Mouse (Mus musculus): ENCODE results near the gene Snx29.

Gene Snx29

DNA sequence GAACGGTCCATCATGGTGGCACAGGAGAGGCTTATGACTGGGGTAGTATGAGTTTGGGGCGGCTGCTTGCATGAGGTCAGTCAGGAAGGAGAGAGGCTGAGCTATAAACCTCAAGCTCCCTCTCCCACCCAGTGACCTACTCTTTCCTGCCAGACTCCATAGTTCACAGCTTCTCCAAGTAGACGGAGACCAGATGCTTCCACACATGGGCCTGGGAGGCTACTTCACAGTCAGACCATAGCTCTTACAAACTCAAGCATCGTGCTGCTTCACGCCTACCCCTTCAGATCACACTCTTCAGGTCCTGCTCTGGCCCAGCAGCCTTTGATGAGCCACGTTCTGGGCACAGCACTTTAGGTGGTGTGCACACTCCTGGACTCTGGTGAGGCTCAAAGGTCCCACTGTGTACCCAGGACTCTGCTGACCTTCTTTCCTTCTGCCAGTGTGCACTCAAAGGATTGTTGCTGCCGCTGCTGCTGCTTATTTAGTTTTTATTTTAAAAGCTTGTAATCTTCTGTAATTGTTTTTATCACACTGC, 313.6 kb downstream of the Snx29 start:
- DNase-seq (ENCODE audit: low read depth, low spot score) = no peak

DNA sequence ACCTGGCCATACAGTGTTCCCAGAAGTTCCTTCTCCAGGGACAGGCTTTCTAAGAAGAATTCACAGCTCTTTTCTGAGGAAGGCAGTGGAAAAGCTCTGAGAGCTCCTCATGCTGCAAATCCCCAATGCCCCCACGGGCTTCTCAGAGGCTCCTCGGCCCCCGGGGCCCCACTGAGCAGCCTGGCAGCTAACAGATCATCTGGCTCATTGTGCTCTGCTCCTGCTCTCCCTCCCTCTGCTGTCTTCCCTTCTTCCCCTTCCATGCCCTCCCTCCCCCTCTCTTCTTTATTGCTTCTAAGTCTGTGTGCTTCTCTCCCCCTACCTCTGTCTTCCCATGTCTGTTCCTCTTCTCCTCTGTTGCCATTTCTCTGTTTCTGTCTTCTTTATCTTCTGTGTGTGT, 314.2 kb downstream of the Snx29 start:
- DNase-seq (ENCODE audit: low read depth, low spot score) = no peak

GRCm38 (mm10) chr16:11637794-11638193, 315.1 kb downstream of the Snx29 start:
- DNase-seq (ENCODE audit: low read depth, low spot score) = no peak

- no peak for DNase-seq (ENCODE audit: low read depth, low spot score)
These were observed 316.0 kb downstream of the Snx29 start for GRCm38 (mm10) chr16:11638739-11639138.

DNA sequence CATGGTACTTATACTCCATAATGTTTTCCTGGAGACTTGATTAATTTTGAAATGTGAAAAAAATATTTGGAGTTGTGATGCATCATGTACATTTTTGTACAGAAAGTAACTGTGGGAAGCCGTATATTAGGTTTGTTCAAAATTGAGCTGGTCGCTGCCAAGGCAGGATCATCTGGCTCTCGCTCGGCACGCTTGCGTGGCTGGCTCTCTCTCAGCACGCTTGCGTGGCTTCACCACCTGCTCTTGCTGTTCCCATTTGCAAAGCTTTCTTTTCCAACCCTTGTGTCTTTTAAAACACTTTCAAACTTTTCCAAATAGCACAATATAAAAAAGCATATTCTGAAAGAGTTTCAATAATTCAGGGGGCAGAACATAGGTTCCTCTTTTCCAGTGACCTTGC, 317.2 kb downstream of the Snx29 start:
- DNase-seq (ENCODE audit: low read depth, low spot score) = no peak

DNA sequence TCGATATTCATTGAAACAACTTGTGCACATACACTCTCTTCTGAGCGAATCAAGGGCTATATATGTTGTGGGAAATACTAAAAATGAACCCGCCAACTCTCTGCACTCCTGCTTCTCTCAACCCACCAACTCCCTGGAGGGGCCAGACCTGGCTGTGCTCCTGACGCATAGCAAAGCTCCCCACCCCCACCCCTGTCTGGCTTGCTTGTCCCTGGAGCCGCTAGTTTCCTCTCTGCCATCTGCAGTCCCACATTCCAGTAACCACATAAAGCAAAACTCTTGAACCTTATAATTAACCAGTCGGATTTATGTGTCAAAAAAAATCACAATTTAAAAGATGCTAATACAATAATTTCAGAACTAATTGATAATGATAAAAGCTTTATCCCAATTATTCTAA, 320.9 kb downstream of the Snx29 start:
- DNase-seq (ENCODE audit: low read depth, low spot score) = no peak

DNA sequence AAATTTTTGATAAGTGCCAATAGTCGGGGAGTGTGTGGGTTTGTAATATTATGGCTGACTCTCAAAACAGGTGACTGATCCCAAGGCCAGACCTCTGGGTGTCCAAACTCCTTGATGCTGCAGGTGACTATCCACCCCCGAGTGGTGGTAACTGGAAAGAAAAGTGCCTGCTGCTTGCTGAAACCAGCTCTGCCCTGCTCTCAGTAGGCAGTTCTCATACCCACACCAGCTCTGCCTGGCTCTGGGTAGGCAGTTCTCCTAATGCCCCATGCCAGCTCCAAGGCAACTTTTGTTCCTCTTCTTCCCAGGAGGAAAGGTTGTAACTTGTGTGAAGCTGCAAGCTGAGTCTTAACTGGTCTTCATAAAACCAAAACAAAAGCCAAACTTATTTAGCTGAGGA, 321.7 kb downstream of the Snx29 start:
- no peak for DNase-seq (ENCODE audit: low read depth, low spot score)

- no peak for DNase-seq (ENCODE audit: low read depth, low spot score)
These were observed 323.0 kb downstream of the Snx29 start for GRCm38 (mm10) chr16:11645668-11646067.

DNA sequence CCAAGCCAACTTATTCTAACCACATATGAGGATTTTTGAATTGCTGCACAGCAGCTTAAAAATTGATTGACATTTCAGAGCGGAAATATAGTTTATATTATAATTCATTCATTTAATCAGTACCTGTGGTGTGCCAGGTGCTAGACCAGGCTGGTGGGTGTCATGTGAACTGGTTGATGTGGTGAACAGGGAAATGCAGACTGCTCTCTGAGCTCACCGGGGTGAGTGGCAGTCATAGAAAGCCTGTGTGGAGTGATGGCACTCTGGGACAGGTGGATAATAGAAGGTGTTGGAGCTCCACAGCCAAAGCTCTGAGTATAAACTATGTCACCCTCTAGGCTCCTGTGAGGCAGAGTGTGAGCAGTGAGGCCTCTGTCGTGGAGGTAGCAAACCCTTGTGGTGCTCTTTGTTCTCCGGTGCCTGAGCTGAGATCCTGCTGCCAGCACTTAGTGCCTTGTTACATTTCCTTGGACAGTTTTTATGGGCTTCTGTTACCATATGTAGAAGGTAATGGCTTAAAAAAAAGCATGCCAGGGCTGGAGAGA, 324.1 kb downstream of the Snx29 start:
- DNase-seq (ENCODE audit: low read depth, low spot score) = no peak

DNA sequence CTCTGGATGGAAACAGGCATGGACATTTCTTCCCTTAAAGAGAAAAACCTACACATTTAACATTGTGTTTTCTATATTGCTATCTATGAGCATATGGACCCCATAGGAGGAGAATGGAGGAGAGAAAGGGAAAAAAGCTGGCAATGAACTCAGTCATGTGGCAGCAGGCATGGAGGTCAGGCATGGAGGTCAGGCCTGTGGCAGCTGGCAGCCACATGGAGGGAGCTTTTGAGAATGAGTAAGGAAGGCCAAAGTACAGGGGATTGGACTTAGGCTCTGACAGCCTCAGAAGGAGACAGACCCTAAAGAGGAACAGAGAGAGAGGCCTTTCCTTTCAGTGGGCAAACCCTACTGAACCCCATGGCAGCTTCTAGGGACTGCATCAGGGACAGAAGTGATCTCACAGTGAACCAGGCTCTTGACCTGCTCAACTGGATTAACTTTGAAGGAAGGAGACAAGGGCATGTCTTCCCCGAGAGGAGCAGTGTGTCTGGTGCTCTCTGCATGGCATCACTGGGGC, 325.5 kb downstream of the Snx29 start:
- no peak for DNase-seq (ENCODE audit: low read depth, low spot score)

DNA sequence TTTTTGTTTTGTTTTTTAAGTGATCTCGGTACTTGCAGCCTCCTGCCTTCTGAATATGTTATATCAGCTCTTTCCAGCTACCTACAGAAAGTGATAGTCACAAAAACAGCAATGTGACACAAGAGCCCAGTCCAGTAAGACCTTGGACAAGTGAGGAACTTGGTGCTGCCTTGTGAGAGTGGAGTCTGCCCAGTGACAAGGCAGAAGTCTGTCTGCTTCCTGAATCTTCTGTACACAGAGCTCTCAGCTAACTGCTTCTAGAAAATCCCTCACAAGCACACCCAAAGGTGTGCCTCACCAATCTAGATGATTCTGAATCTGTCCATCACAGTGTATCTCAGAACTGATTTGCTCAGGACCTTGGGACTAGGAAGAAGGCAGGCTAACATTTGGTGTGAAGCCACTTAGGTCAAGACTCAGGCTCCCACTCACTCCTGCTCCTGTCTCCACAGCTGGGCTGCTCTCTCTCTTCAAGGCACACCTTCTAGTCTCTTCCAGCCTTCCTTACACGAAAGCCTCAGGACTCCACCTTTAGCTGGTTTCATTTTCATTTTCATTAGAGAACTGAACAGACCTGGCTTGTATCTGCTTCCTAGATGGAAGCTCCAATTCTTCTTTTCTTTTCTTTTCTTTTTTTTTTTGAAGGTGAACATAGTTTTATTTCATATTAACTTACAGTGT, 330.1 kb downstream of the Snx29 start:
- no peak for DNase-seq (ENCODE audit: low read depth, low spot score)

DNA sequence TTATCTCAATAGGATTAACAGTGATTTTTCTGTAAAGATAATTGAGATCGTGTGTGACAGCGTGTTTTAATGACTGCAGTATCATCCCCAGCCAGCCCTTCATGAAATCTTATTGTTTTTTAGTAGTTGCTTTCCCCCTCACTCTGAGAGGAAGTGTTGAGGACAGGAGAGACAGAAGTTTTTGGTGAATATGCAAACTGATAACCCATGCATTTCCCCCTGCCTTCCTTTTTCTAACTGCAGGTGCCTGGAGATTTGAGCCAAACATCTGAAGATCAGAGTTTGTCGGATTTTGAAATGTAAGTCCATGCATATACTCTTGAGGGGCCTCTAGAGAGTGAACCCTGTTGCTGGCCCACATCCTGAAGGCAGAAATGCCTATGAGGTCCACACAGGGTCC, 333.2 kb downstream of the Snx29 start:
- DNase-seq (ENCODE audit: low read depth, low spot score) = no peak

DNA sequence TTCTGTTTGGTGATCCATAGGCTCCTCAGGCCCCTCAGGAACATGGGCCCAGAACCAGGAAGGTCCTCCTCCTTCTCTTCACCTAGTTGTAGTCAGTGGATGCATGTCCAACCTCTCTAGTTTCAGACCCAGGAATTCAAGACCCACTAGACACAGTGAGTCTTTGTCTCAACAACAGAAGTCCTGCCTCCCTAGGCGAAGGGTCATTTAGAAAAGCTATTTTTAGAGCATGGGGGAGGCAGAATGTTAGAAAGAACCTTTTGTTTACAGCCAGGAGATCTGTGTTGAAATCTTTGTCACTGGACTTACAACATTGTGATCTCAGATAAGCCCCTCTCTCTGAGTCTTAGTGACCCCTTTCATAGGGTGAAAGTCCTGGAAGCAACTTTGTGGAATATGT, 334.4 kb downstream of the Snx29 start:
- no peak for DNase-seq (ENCODE audit: low read depth, low spot score)

GRCm38 (mm10) chr16:11659111-11659720, 336.5 kb downstream of the Snx29 start:
- no peak for DNase-seq (ENCODE audit: low read depth, low spot score)

DNA sequence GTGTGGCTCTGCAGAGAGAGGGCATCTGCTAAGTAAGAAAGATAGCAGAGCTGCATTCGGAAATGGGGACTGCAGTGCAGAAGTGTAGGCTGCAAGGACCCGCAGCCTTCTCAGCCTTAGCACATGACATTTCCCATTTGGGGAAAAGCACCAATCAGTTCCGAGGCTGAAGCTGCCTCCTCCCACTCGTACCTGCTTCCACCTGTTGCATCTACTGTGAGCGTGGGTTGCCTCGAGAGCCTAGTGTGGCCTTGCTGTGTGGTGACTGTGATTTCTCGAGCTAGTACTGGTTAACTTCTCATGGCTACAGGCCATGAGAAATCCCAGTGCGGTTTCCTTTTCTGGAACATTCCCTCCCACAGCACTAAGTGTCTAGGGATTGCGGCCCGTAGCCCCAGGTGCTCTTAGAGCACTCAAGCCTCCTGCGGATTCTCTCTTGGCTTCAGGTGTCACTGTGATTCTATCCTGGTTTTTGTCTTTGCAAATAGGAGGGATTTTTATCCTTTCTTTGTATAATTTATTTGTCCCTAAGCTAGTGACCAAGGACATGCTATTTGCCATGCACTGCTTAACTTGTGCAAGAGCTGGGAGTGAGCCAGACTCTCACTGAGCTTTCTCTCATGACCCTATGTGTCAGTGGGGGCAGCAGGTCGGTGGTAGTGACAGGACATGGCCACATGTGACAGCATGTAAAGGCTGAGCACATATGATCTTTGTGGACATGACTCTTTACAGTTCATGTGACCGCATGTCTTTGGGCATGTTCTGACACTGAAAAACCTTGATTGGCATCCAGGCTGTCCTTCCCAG, 342.4 kb downstream of the Snx29 start:
- no peak for DNase-seq (ENCODE audit: low read depth, low spot score)

GRCm38 (mm10) chr16:11665869-11666268, 343.2 kb downstream of the Snx29 start:
- DNase-seq (ENCODE audit: low read depth, low spot score) = no peak

GRCm38 (mm10) chr16:11668375-11668774, 345.7 kb downstream of the Snx29 start:
- DNase-seq (ENCODE audit: low read depth, low spot score) = no peak

- DNase-seq (ENCODE audit: low read depth, low spot score) = no peak
These were observed 346.2 kb downstream of the Snx29 start for GRCm38 (mm10) chr16:11668878-11669277.

- no peak for DNase-seq (ENCODE audit: low read depth, low spot score)
These were observed 347.7 kb downstream of the Snx29 start for GRCm38 (mm10) chr16:11670251-11670970.

DNA sequence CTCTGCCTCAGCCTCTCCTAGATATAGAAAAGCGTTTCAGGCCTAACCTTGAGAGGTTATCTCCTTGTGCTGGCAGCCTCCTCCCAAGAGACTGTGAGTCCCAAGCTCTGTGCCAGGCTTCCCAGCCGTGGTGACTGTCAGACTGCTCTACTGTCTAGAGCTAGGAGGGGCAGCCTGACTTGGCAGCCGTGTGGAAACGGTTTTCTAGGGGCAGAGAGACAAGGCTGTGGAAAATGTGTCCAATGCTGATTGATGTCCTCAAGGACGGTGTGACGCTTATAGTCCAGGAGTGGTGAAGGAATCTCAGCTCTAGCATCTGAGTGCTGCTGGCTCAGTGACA, 348.2 kb downstream of the Snx29 start:
- DNase-seq (ENCODE audit: low read depth, low spot score) = no peak

- no peak for DNase-seq (ENCODE audit: low read depth, low spot score)
These were observed 353.3 kb downstream of the Snx29 start for GRCm38 (mm10) chr16:11676006-11676405.

Measured in WW6 (cell line).